ENCODE assay signal across 8 mouse cellular contexts in genomic region chr5:73133833-73134185, GRCm38 (mm10).
DNase-seq lines count a peak whose midpoint lies in the region; ATAC-seq and TF ChIP-seq lines count a peak whose summit lies in the region.

No protein-coding gene starts in this region.

- H3K36me3 ChIP-seq in forebrain, embryonic 16.5 days (ENCODE audit: control insufficient read depth, insufficient read depth) = no peaks in the 10 kb centered on the region
- peaks cover 10% of the 10 kb centered on the region for H3K36me3 ChIP-seq in intestine, postnatal 0 days (ENCODE audit: control insufficient read depth, insufficient read depth)

- H3K27me3 ChIP-seq in forebrain, embryonic 16.5 days (replicated peaks; ENCODE audit: control insufficient read depth, insufficient read depth, low read length) = no peaks in the 10 kb centered on the region
- no peaks in the 10 kb centered on the region for H3K27me3 ChIP-seq in intestine, postnatal 0 days (replicated peaks; ENCODE audit: control insufficient read depth, insufficient read depth, low read length)

- DNase-seq in right cerebral cortex, adult 18-20 months = peak; percentile 64
- no peak for DNase-seq in right cerebral cortex, postnatal 4 days
- peak; percentile 40 for DNase-seq in c-Kit-positive CD71-negative TER-119-negative erythroid progenitor cells, embryonic 14.5 days (ENCODE audit: low read depth)
- peak; percentile 64 to 76 for DNase-seq in left cerebral cortex, postnatal 25 days (ENCODE audit: low spot score in 2 of 2)
- DNase-seq in naive thymus-derived CD4-positive, alpha-beta T cell, adult 2 months (ENCODE audit: low read depth) = peak; percentile 69
- peak; percentile 61 for DNase-seq in yolk sac, embryonic 10.5 days (ENCODE audit: low spot score)

- H3K9me3 ChIP-seq in forebrain, embryonic 16.5 days (ENCODE audit: control insufficient read depth, low read length) = no peaks in the 10 kb centered on the region
- no peaks in the 10 kb centered on the region for H3K9me3 ChIP-seq in intestine, postnatal 0 days (ENCODE audit: control insufficient read depth)

- ATAC-seq in forebrain, embryonic 16.5 days = peak; percentile 58
- ATAC-seq in intestine, postnatal 0 days = peak; percentile 59; the same call in 1 of the 2 replicates

- peaks cover 5% of the 10 kb centered on the region for H3K4me1 ChIP-seq in forebrain, embryonic 16.5 days (replicated peaks; ENCODE audit: control insufficient read depth, insufficient read depth, low read length)
- no peaks in the 10 kb centered on the region for H3K4me1 ChIP-seq in intestine, postnatal 0 days (replicated peaks; ENCODE audit: control insufficient read depth, insufficient read depth, low read length)

- intact Hi-C loops in left cerebral cortex, postnatal 25 days (cut with DNase I) = loop anchor here (2.0 to 5.0 kb wide), 3 partner anchors 123 to 247 kb away; partner anchors contain the start of gene Fryl

- WGBS in forebrain, embryonic 16.5 days = 44% methylated on average over 5 of the region's 5 CpGs
- WGBS in intestine, postnatal 0 days = 45% methylated on average over 5 of the region's 5 CpGs

- no peak overlapping the region for H3K4me2 ChIP-seq in forebrain, embryonic 16.5 days (ENCODE audit: low read length)
- H3K4me2 ChIP-seq in intestine, postnatal 0 days (replicated peaks; ENCODE audit: low read depth) = no peak overlapping the region

- peak; percentile 89 for TF ChIP-seq CTCF in intestine, postnatal 0 days (IDR thresholded peaks at IDR 0.05; ENCODE audit: low read depth)

- no peak overlapping the region for H3K4me3 ChIP-seq in forebrain, embryonic 16.5 days (replicated peaks; ENCODE audit: low read length)
- H3K4me3 ChIP-seq in intestine, postnatal 0 days (ENCODE audit: low read depth, low read length) = no peak overlapping the region

- H3K27ac ChIP-seq in forebrain, embryonic 16.5 days (ENCODE audit: low read length) = no peak overlapping the region
- H3K27ac ChIP-seq in intestine, postnatal 0 days (ENCODE audit: low read depth, low read length) = no peak overlapping the region

- H3K9ac ChIP-seq in forebrain, embryonic 16.5 days (replicated peaks; ENCODE audit: low read depth, low read length) = no peak overlapping the region
- no peak overlapping the region for H3K9ac ChIP-seq in intestine, postnatal 0 days (ENCODE audit: low read depth, low read length)
